Mouse (Mus musculus): ENCODE results near the gene Sppl2b. TPM values are rescaled to one million over a fixed set of nuclear protein-coding genes. Genes with fewer than 3 reads are reported as not detected.
"Not testable (repeated sequence)": the region's sequence is repeated elsewhere in the genome, so short reads cannot be mapped to it uniquely, and the experiment has no call there.

Gene Sppl2b
- total RNA-seq (2021) = 10 to 100 TPM; 24.0 to 28.1 TPM
- long read RNA-seq, experiment 1, transcript Sppl2b-201 (15 exons, 2,869 nt) = major isoform, 22 of 53 reads
- long read RNA-seq, experiment 1, partial matches to known transcripts = 3 of 53 reads
- long read RNA-seq, experiment 1, other reads (novel, unspliced or antisense) = 28 of 53 reads
- long read RNA-seq, experiment 2, transcript Sppl2b-201 (15 exons, 2,869 nt) = major isoform, 22 of 73 reads
- long read RNA-seq, experiment 2, partial matches to known transcripts = 8 of 73 reads
- long read RNA-seq, experiment 2, other reads (novel, unspliced or antisense) = 43 of 73 reads

GRCm38 (mm10) chr10:80854913-80855748, at the start of gene Sppl2b, which contains the start of gene Lsm7:
Gene Sppl2b (plus strand): TSS chr10:80855275.
Gene Lsm7 (minus strand): TSS chr10:80855209.
- intact Hi-C loops (cut with DNase I; ENCODE audit: low total_unique reads) = no loop called here
- peak; percentile 97 for DNase-seq

GRCm38 (mm10) chr10:80805322-80805721, 49.8 kb upstream of the Sppl2b start:
- intact Hi-C loops (cut with DNase I; ENCODE audit: low total_unique reads) = loop anchor here (10.0 kb wide), 1 partner anchor 189 kb away; no protein-coding TSS in a partner anchor
- no peak for DNase-seq

GRCm38 (mm10) chr10:80805925-80806324, 49.1 kb upstream of the Sppl2b start:
- intact Hi-C loops (cut with DNase I; ENCODE audit: low total_unique reads) = loop anchor here (10.0 kb wide), 1 partner anchor 189 kb away; no protein-coding TSS in a partner anchor
- peak; percentile 82 for DNase-seq

GRCm38 (mm10) chr10:80806341-80807056, 48.6 kb upstream of the Sppl2b start:
- intact Hi-C loops (cut with DNase I; ENCODE audit: low total_unique reads) = loop anchor here (10.0 kb wide), 1 partner anchor 188 kb away; no protein-coding TSS in a partner anchor
- DNase-seq = no peak

GRCm38 (mm10) chr10:80807057-80807627, 47.9 kb upstream of the Sppl2b start:
- intact Hi-C loops (cut with DNase I; ENCODE audit: low total_unique reads) = loop anchor here (10.0 kb wide), 1 partner anchor 188 kb away; no protein-coding TSS in a partner anchor
- peak; percentile 80 for DNase-seq

GRCm38 (mm10) chr10:80808099-80808984, 46.7 kb upstream of the Sppl2b start:
- intact Hi-C loops (cut with DNase I; ENCODE audit: low total_unique reads) = loop anchor here (10.0 kb wide), 1 partner anchor 186 kb away; no protein-coding TSS in a partner anchor
- DNase-seq = peak; percentile 3

- intact Hi-C loops (cut with DNase I; ENCODE audit: low total_unique reads) = loop anchor here (10.0 kb wide), 1 partner anchor 186 kb away; no protein-coding TSS in a partner anchor
- DNase-seq = peak; percentile 3
These were observed 46.0 kb upstream of the Sppl2b start for GRCm38 (mm10) chr10:80808985-80809632.

GRCm38 (mm10) chr10:80810084-80810483, 45.0 kb upstream of the Sppl2b start:
- intact Hi-C loops (cut with DNase I; ENCODE audit: low total_unique reads) = no loop called here
- peak; percentile 11 for DNase-seq

- DNase-seq = peak; percentile 41
- intact Hi-C loops (cut with DNase I; ENCODE audit: low total_unique reads) = no loop called here
These were observed 42.6 kb upstream of the Sppl2b start for GRCm38 (mm10) chr10:80812391-80813041.

GRCm38 (mm10) chr10:80813366-80813765, 41.7 kb upstream of the Sppl2b start, which contains the start of gene Jsrp1:
Gene Jsrp1 (minus strand): TSS chr10:80813498.
- intact Hi-C loops (cut with DNase I; ENCODE audit: low total_unique reads) = no loop called here
- DNase-seq = peak; percentile 83

- intact Hi-C loops (cut with DNase I; ENCODE audit: low total_unique reads) = no loop called here
These were observed 40.3 kb upstream of the Sppl2b start for GRCm38 (mm10) chr10:80814800-80815199.

GRCm38 (mm10) chr10:80816303-80816702, 38.8 kb upstream of the Sppl2b start:
- DNase-seq; intact Hi-C loops (cut with DNase I; ENCODE audit: low total_unique reads): not testable (repeated sequence)

More at GRCm38 (mm10) chr10:80814800-80815199, 40.3 kb upstream of the Sppl2b start:
- DNase-seq = no peak

GRCm38 (mm10) chr10:80817164-80817563, 37.9 kb upstream of the Sppl2b start:
- intact Hi-C loops (cut with DNase I; ENCODE audit: low total_unique reads) = no loop called here
- no peak for DNase-seq

GRCm38 (mm10) chr10:80817955-80818354, 37.1 kb upstream of the Sppl2b start:
- DNase-seq; intact Hi-C loops (cut with DNase I; ENCODE audit: low total_unique reads): not testable (repeated sequence)

GRCm38 (mm10) chr10:80818599-80819281, 36.3 kb upstream of the Sppl2b start:
- intact Hi-C loops (cut with DNase I; ENCODE audit: low total_unique reads) = no loop called here

GRCm38 (mm10) chr10:80819406-80819805, 35.7 kb upstream of the Sppl2b start:
- intact Hi-C loops (cut with DNase I; ENCODE audit: low total_unique reads) = no loop called here
- no peak for DNase-seq

More at GRCm38 (mm10) chr10:80818599-80819281, 36.3 kb upstream of the Sppl2b start:
- DNase-seq = no peak
